Mouse (Mus musculus): Measurements from ENCODE around the gene Vps35. TPM values are rescaled to one million over a fixed set of nuclear protein-coding genes. Genes with fewer than 3 reads are reported as not detected.

Vps35 gene
- polyA plus RNA-seq, 1 experiment from 2014 or later, result 126 TPM

GRCm38 (mm10) chr8:85286846-85287245, 12.8 kb downstream of the Vps35 start:
- Histone ChIP-seq H3K4me1 (ENCODE audit: control insufficient read depth, insufficient read depth, low read length) (no peaks in the 10 kb centered on the region), H3K9ac (ENCODE audit: low read depth, low read length) (no peak overlapping the region), H3K27ac (replicated peaks; ENCODE audit: low read depth, low read length) (no peak overlapping the region), H3K4me3 (ENCODE audit: low read depth, low read length) (no peak overlapping the region), H3K27me3 (replicated peaks; ENCODE audit: control insufficient read depth, insufficient read depth, low read length) (no peaks in the 10 kb centered on the region), H3K9me3 (ENCODE audit: control insufficient read depth, low read length) (no peaks in the 10 kb centered on the region), H3K36me3 (ENCODE audit: control insufficient read depth, insufficient read depth, low read length) (peaks cover 74% of the 10 kb centered on the region), H3K4me2 (ENCODE audit: low read depth, low read length) (no peak overlapping the region)
- WGBS, result 92% methylated on average over 1 of the region's 1 CpGs
- no peak for DNase-seq (ENCODE audit: low spot score)
- ATAC-seq (ENCODE audit: low read depth), result no peak

GRCm38 (mm10) chr8:85227297-85227696, 72.3 kb downstream of the Vps35 start:
- H3K27me3 ChIP-seq (replicated peaks; ENCODE audit: control insufficient read depth, insufficient read depth, low read length), result no peaks in the 10 kb centered on the region
- H3K9me3 ChIP-seq (ENCODE audit: control insufficient read depth, low read length), result no peaks in the 10 kb centered on the region
- H3K4me1 ChIP-seq (ENCODE audit: control insufficient read depth, insufficient read depth, low read length), result no peaks in the 10 kb centered on the region
- H3K9ac ChIP-seq (ENCODE audit: low read depth, low read length), result no peak overlapping the region
- 68% methylated on average over 1 of the region's 1 CpGs for WGBS
- DNase-seq (ENCODE audit: low spot score) (no peak), ATAC-seq (ENCODE audit: low read depth) (no peak)
- no peak overlapping the region for H3K4me2 ChIP-seq (ENCODE audit: low read depth, low read length)
- no peak overlapping the region for H3K27ac ChIP-seq (replicated peaks; ENCODE audit: low read depth, low read length)
- no peaks in the 10 kb centered on the region for H3K36me3 ChIP-seq (ENCODE audit: control insufficient read depth, insufficient read depth, low read length)
- H3K4me3 ChIP-seq (ENCODE audit: low read depth, low read length), result no peak overlapping the region

- Histone ChIP-seq H3K36me3 (ENCODE audit: control insufficient read depth, insufficient read depth, low read length) (no peaks in the 10 kb centered on the region), H3K9me3 (ENCODE audit: control insufficient read depth, low read length) (no peaks in the 10 kb centered on the region), H3K27me3 (replicated peaks; ENCODE audit: control insufficient read depth, insufficient read depth, low read length) (no peaks in the 10 kb centered on the region), H3K4me2 (ENCODE audit: low read depth, low read length) (no peak within 1 kb of the TSS), H3K9ac (ENCODE audit: low read depth, low read length) (no peak within 1 kb of the TSS), H3K27ac (replicated peaks; ENCODE audit: low read depth, low read length) (no peak within 1 kb of the TSS), H3K4me1 (ENCODE audit: control insufficient read depth, insufficient read depth, low read length) (no peaks in the 10 kb centered on the region), H3K4me3 (ENCODE audit: low read depth, low read length) (no peak within 1 kb of the TSS)
- 14% methylated on average over 1 of the region's 1 CpGs for WGBS
- DNase-seq (ENCODE audit: low spot score) (no peak), ATAC-seq (ENCODE audit: low read depth) (no peak)
These were observed 73.9 kb downstream of the Vps35 start, which contains the start of gene Olfr371 for GRCm38 (mm10) chr8:85225688-85226087. Gene Olfr371 (plus strand): TSS chr8:85225988.

- H3K4me2 ChIP-seq (ENCODE audit: low read depth, low read length), result no peak overlapping the region
- H3K4me3 ChIP-seq (ENCODE audit: low read depth, low read length), result no peak overlapping the region
- 46% methylated on average over 6 of the region's 6 CpGs for WGBS
- no peak overlapping the region for H3K9ac ChIP-seq (ENCODE audit: low read depth, low read length)
- H3K27ac ChIP-seq (replicated peaks; ENCODE audit: low read depth, low read length), result no peak overlapping the region
- H3K9me3 ChIP-seq (ENCODE audit: control insufficient read depth, low read length), result no peaks in the 10 kb centered on the region
- H3K4me1 ChIP-seq (ENCODE audit: control insufficient read depth, insufficient read depth, low read length), result no peaks in the 10 kb centered on the region
- no peaks in the 10 kb centered on the region for H3K27me3 ChIP-seq (replicated peaks; ENCODE audit: control insufficient read depth, insufficient read depth, low read length)
- DNase-seq (ENCODE audit: low spot score) (peak; percentile 49), ATAC-seq (ENCODE audit: low read depth) (no peak)
- H3K36me3 ChIP-seq (ENCODE audit: control insufficient read depth, insufficient read depth, low read length), result no peaks in the 10 kb centered on the region
These were observed 78.6 kb downstream of the Vps35 start for GRCm38 (mm10) chr8:85220992-85221391.

- no peak for ATAC-seq (ENCODE audit: low read depth)
- Histone ChIP-seq H3K27me3 (replicated peaks; ENCODE audit: control insufficient read depth, insufficient read depth, low read length) (no peaks in the 10 kb centered on the region), H3K36me3 (ENCODE audit: control insufficient read depth, insufficient read depth, low read length) (no peaks in the 10 kb centered on the region), H3K9ac (ENCODE audit: low read depth, low read length) (no peak overlapping the region), H3K27ac (replicated peaks; ENCODE audit: low read depth, low read length) (no peak overlapping the region), H3K4me2 (ENCODE audit: low read depth, low read length) (no peak overlapping the region), H3K9me3 (ENCODE audit: control insufficient read depth, low read length) (no peaks in the 10 kb centered on the region), H3K4me1 (ENCODE audit: control insufficient read depth, insufficient read depth, low read length) (no peaks in the 10 kb centered on the region), H3K4me3 (ENCODE audit: low read depth, low read length) (no peak overlapping the region)
- DNase-seq (ENCODE audit: low spot score), result no peak
- WGBS, result 77% methylated on average over 4 of the region's 4 CpGs
These were observed 79.4 kb downstream of the Vps35 start for GRCm38 (mm10) chr8:85220220-85220619.

Other genes starting within 250 kb of the Vps35 start
- 20.9 and 25.8 TPM in 2 replicates for gene Fbxw9, start 239.7 kb downstream of the Vps35 start, polyA plus RNA-seq (2014; fragmentation: Nextera tagmentation; extraction: Ambion mirVana)
- gene Gm5741, start 231.8 kb downstream of the Vps35 start, polyA plus RNA-seq (2014; fragmentation: Nextera tagmentation; extraction: Ambion mirVana), result 0.68 TPM in 1 of 2 replicates, not detected in the other
- gene Dhps, start 228.0 kb downstream of the Vps35 start, polyA plus RNA-seq (2014; fragmentation: Nextera tagmentation; extraction: Ambion mirVana), result 44.0 and 49.5 TPM in 2 replicates
- 125 and 127 TPM in 2 replicates for gene Wdr83os, start 219.1 kb downstream of the Vps35 start, polyA plus RNA-seq (2014; fragmentation: Nextera tagmentation; extraction: Ambion mirVana)
- gene Wdr83, start 218.5 kb downstream of the Vps35 start, polyA plus RNA-seq (2014; fragmentation: Nextera tagmentation; extraction: Ambion mirVana), result 33.1 and 38.6 TPM in 2 replicates
- 35.3 and 35.6 TPM in 2 replicates for gene Man2b1, start 216.5 kb downstream of the Vps35 start, polyA plus RNA-seq (2014; fragmentation: Nextera tagmentation; extraction: Ambion mirVana)
- 1.6 TPM in 2 replicates for gene Zfp791, start 176.7 kb downstream of the Vps35 start, polyA plus RNA-seq (2014; fragmentation: Nextera tagmentation; extraction: Ambion mirVana)
- not detected in 2 replicates for gene Cks1brt, start 147.9 kb downstream of the Vps35 start, polyA plus RNA-seq (2014; fragmentation: Nextera tagmentation; extraction: Ambion mirVana)
- 0.18 TPM in 1 of 2 replicates, not detected in the other for gene Olfr371, start 73.8 kb downstream of the Vps35 start, polyA plus RNA-seq (2014; fragmentation: Nextera tagmentation; extraction: Ambion mirVana)
- gene Orc6, start 170 bp downstream of the Vps35 start, polyA plus RNA-seq (2014; fragmentation: Nextera tagmentation; extraction: Ambion mirVana), result 90.7 and 92.7 TPM in 2 replicates
- gene Mylk3, start 86.5 kb upstream of the Vps35 start, polyA plus RNA-seq (2014; fragmentation: Nextera tagmentation; extraction: Ambion mirVana), result 2.3 and 2.8 TPM in 2 replicates
- 50.2 and 53.4 TPM in 2 replicates for gene 4921524J17Rik, start 133.0 kb upstream of the Vps35 start, polyA plus RNA-seq (2014; fragmentation: Nextera tagmentation; extraction: Ambion mirVana)
- gene Gpt2, start 192.8 kb upstream of the Vps35 start, polyA plus RNA-seq (2014; fragmentation: Nextera tagmentation; extraction: Ambion mirVana), result 33.3 and 34.0 TPM in 2 replicates

Data from embryonic facial prominence, embryonic 14.5 days (tissue).